Mouse (Mus musculus): ENCODE measurements around the gene Abca1. TPM values are rescaled to one million over a fixed set of nuclear protein-coding genes. Genes with fewer than 3 reads are reported as not detected.

The Abca1 gene
- polyA plus RNA-seq, 1 experiment from 2014 or later = 4.8 TPM

GRCm38 (mm10) chr4:53147454-53147853 is 12.2 kb downstream of the Abca1 start:
- no peak overlapping the region for H3K4me3 ChIP-seq (replicated peaks)
- no peaks in the 10 kb centered on the region for H3K36me3 ChIP-seq
- H3K27ac ChIP-seq = no peak overlapping the region
- 7% methylated on average over 2 of the region's 2 CpGs for WGBS
- no peak for ATAC-seq (ENCODE audit: insufficient read depth, low FRiP score, low read depth)
- H3K9ac ChIP-seq = no peak overlapping the region
- H3K4me2 ChIP-seq = no peak overlapping the region
- H3K9me3 ChIP-seq = no peaks in the 10 kb centered on the region
- H3K27me3 ChIP-seq (replicated peaks) = no peaks in the 10 kb centered on the region
- H3K4me1 ChIP-seq = peaks cover 8% of the 10 kb centered on the region; the same call in 1 of the 2 replicates

DNA sequence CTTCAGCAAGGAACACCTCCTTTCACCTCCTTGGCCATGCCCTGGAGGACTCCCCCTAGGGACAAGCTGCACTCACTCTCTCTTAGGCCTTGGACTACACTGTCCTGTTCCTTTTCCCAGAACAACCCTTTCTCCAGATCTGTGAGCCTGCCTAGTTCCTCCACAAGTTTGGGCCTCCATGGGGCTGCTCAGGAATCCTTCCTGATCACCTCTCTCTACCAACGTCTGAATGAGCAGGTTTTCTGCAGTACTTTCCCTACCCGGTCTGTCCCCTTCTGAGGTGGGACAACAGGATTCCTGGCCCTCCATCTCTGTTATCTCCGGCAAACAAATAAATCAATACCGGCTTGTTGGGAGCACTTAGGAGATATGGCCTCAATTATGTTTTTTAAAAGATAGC is 12.6 kb downstream of the Abca1 start:
- 43% methylated on average over 4 of the region's 4 CpGs for WGBS
- no peak for ATAC-seq (ENCODE audit: insufficient read depth, low FRiP score, low read depth)
- H3K9ac ChIP-seq = no peak overlapping the region
- peaks cover 8% of the 10 kb centered on the region; the same call in 1 of the 2 replicates for H3K4me1 ChIP-seq
- no peaks in the 10 kb centered on the region for H3K9me3 ChIP-seq
- no peak overlapping the region for H3K4me2 ChIP-seq
- H3K27me3 ChIP-seq (replicated peaks) = no peaks in the 10 kb centered on the region
- no peaks in the 10 kb centered on the region for H3K36me3 ChIP-seq
- H3K27ac ChIP-seq = no peak overlapping the region
- H3K4me3 ChIP-seq (replicated peaks) = no peak overlapping the region

DNA sequence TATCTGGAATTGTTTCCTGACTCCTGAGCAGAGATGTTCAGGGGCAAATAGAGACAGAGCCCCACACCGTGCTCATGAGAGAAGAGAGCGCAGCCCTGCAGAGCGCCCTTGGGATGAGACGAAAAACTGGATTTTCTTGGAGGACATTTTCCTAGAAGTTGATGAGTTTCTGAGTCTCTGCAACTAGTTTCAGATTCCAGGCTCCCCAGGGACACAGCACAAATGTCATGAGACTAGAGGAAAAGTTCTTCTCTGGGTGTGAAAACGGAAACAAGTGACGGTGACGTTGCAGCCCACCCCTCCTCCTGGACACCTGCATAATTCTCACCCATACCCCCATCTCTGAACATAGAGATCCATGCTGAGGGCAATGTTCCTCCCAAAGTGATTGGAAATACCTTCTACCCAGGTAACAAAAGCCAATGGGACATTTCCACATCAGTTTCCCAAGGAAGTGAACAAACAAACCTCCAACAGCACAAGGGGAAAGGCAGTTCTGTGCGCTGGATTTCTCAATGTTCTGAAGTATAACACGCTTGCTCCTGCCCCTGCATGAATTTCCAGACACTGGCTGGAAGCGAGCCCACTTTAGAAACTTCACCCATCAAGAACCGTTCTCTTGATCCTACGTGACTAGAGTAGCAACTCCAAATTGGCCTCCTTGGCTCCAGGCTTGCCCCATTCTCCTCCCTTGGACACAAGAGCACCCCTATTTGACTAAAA is 13.3 kb downstream of the Abca1 start:
- H3K27me3 ChIP-seq (replicated peaks) = no peaks in the 10 kb centered on the region
- H3K36me3 ChIP-seq = no peaks in the 10 kb centered on the region
- WGBS = 83% methylated on average over 12 of the region's 12 CpGs
- peaks cover 8% of the 10 kb centered on the region; the same call in 1 of the 2 replicates for H3K4me1 ChIP-seq
- no peak for ATAC-seq (ENCODE audit: insufficient read depth, low FRiP score, low read depth)
- H3K27ac ChIP-seq = no peak overlapping the region
- no peak overlapping the region for H3K4me3 ChIP-seq (replicated peaks)
- H3K9ac ChIP-seq = no peak overlapping the region
- no peaks in the 10 kb centered on the region for H3K9me3 ChIP-seq
- H3K4me2 ChIP-seq = no peak overlapping the region

DNA sequence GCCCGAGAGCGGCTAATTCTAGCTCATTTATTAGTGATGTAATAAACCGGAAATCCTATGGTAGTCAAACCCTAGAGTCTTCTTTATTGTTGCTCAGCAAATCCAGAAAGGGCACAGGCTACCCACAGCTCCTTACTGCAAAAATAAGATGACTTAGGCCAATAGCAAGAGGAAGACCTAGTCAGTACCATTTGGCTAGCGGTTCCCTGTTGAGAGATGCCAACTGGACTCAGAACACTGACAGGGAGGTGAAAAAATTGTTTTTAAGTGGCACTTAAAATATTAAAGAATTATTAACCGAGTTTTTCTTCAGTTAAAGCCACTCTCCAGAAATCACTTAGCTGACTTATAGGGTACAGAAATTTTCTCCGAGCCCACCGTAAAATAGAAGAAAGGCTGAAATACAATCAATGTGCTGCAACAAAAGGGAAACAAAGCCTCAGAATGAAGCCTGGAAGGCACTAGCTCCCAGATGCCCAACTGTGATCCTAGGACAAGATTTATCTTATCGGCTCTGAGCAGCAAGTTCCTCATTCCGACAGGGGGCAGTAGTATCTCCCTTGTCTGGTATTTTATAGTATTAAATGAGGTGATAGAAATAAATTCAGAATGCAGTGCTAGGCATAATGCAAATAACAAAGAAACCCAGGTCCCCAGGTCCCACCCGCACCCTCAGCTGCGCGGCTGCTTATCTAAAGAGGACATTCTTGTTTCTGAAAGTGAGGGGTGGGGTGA is 14.1 kb downstream of the Abca1 start:
- Histone ChIP-seq H3K9ac (no peak overlapping the region), H3K27me3 (replicated peaks) (no peaks in the 10 kb centered on the region), H3K36me3 (no peaks in the 10 kb centered on the region), H3K9me3 (no peaks in the 10 kb centered on the region), H3K4me3 (replicated peaks) (no peak overlapping the region), H3K4me1 (peaks cover 8% of the 10 kb centered on the region; the same call in 1 of the 2 replicates), H3K27ac (no peak overlapping the region), H3K4me2 (no peak overlapping the region)
- ATAC-seq (ENCODE audit: insufficient read depth, low FRiP score, low read depth) = no peak
- 77% methylated on average over 12 of the region's 12 CpGs for WGBS

DNA sequence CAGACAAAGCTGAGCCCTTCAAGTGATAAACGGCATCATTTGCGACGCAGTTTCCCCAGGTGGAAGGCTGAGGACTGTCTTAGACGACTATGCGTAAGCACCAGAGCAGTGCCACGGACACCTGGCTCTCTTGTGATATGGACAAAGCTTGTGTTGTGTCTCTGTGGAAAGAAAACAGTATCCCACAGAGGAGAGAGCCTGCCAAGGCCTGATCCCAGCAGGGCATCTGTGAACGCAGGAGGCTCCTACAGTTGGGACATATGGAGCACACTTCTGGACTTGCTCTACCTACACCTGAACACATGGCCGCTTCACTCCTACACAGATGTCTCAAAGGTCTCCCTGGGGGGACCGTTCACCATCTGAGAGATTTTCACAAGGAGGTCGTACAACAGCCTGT is 15.1 kb downstream of the Abca1 start:
- Histone ChIP-seq H3K9me3 (no peaks in the 10 kb centered on the region), H3K27ac (no peak overlapping the region), H3K36me3 (no peaks in the 10 kb centered on the region), H3K4me2 (no peak overlapping the region), H3K9ac (no peak overlapping the region), H3K4me3 (replicated peaks) (no peak overlapping the region), H3K27me3 (replicated peaks) (no peaks in the 10 kb centered on the region), H3K4me1 (peaks cover 8% of the 10 kb centered on the region; the same call in 1 of the 2 replicates)
- no peak for ATAC-seq (ENCODE audit: insufficient read depth, low FRiP score, low read depth)
- WGBS = 76% methylated on average over 10 of the region's 10 CpGs

DNA sequence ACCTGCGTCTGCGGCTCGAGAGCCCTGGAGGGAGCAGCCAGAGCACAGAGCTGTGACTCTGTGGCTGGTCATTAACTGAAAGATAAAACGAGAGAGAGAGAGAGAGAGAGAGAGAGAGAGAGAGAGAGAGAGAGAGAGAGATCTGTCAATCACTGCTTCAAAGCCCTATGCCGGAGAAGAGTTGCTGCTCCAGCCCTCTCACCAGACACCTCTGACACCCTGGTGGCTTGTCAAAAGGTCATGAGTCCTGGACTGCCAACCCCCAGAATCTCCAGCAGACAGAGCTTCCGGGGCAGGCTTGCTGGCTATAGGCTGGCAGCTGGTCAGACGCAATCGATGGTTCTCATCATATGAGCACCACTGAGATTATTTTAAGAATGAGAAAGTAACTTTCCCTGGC is 15.7 kb downstream of the Abca1 start:
- H3K36me3 ChIP-seq = no peaks in the 10 kb centered on the region
- no peaks in the 10 kb centered on the region for H3K27me3 ChIP-seq (replicated peaks)
- 72% methylated on average over 8 of the region's 8 CpGs for WGBS
- H3K4me2 ChIP-seq = no peak overlapping the region
- H3K4me1 ChIP-seq = peaks cover 8% of the 10 kb centered on the region; the same call in 1 of the 2 replicates
- no peaks in the 10 kb centered on the region for H3K9me3 ChIP-seq
- ATAC-seq (ENCODE audit: insufficient read depth, low FRiP score, low read depth) = no peak
- no peak overlapping the region for H3K27ac ChIP-seq
- no peak overlapping the region for H3K9ac ChIP-seq
- no peak overlapping the region for H3K4me3 ChIP-seq (replicated peaks)

DNA sequence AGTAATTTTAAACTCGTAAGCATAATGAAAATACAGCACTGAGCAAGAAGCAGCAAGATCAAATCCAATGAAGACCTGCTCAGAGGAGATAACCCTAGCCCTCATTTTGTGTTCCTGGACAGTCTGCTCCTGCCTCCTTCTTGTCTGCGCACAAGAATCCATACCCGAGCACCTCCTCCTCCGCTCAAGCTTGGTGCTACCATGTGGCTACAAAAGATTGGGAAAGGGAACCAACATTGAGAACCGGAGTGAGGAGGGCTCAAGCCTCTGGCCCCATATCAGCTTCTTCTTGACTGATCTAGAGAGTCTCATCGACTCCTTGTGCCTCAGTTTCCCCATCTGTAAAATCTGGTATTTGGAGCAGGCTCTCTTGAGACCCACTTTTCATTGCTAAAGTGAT is 19.0 kb downstream of the Abca1 start:
- 92% methylated on average over 6 of the region's 6 CpGs for WGBS
- Histone ChIP-seq H3K4me2 (no peak overlapping the region), H3K9ac (no peak overlapping the region), H3K4me1 (no peaks in the 10 kb centered on the region), H3K27me3 (replicated peaks) (no peaks in the 10 kb centered on the region), H3K4me3 (replicated peaks) (no peak overlapping the region), H3K9me3 (no peaks in the 10 kb centered on the region), H3K36me3 (no peaks in the 10 kb centered on the region), H3K27ac (no peak overlapping the region)
- no peak for ATAC-seq (ENCODE audit: insufficient read depth, low FRiP score, low read depth)

DNA sequence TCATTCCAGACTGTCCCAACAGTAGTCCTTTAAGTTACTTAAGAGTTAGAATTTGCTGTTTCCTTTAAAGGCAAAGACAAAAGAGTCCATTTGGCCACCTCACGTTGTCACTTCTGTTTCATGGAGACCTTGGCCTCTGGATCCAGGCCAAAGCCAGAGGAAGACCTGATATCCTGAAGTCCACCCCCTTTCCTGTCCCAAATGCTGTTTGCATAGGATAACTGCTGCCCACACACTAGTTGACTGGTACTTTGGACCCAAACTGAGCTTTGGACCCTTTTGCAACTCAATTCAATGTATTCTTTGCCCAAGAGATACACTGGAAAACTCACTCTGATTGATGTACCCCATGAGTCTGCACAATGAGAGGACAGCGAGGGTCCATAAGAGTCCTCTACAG is 20.2 kb downstream of the Abca1 start:
- no peaks in the 10 kb centered on the region for H3K27me3 ChIP-seq (replicated peaks)
- ATAC-seq (ENCODE audit: insufficient read depth, low FRiP score, low read depth) = 0 out of 2 replicates have a peak, but pooled peaks have one; percentile 16
- WGBS = 73% methylated on average over 2 of the region's 2 CpGs
- no peak overlapping the region for H3K9ac ChIP-seq
- no peak overlapping the region for H3K4me3 ChIP-seq (replicated peaks)
- no peaks in the 10 kb centered on the region for H3K9me3 ChIP-seq
- no peaks in the 10 kb centered on the region for H3K4me1 ChIP-seq
- no peaks in the 10 kb centered on the region for H3K36me3 ChIP-seq
- no peak overlapping the region for H3K27ac ChIP-seq
- H3K4me2 ChIP-seq = no peak overlapping the region

GRCm38 (mm10) chr4:53138974-53139373 is 20.7 kb downstream of the Abca1 start:
- Histone ChIP-seq H3K36me3 (no peaks in the 10 kb centered on the region), H3K4me2 (no peak overlapping the region), H3K27ac (no peak overlapping the region), H3K4me3 (replicated peaks) (no peak overlapping the region), H3K4me1 (no peaks in the 10 kb centered on the region), H3K9ac (no peak overlapping the region), H3K9me3 (no peaks in the 10 kb centered on the region), H3K27me3 (replicated peaks) (no peaks in the 10 kb centered on the region)
- no peak for ATAC-seq (ENCODE audit: insufficient read depth, low FRiP score, low read depth)
- WGBS = 72% methylated on average over 3 of the region's 3 CpGs

GRCm38 (mm10) chr4:53137087-53137486 is 22.6 kb downstream of the Abca1 start:
- H3K4me2 ChIP-seq = no peak overlapping the region
- H3K4me1 ChIP-seq = no peaks in the 10 kb centered on the region
- no peaks in the 10 kb centered on the region for H3K9me3 ChIP-seq
- no peak overlapping the region for H3K4me3 ChIP-seq (replicated peaks)
- ATAC-seq (ENCODE audit: insufficient read depth, low FRiP score, low read depth) = no peak
- WGBS = 73% methylated on average over 2 of the region's 2 CpGs
- no peak overlapping the region for H3K9ac ChIP-seq
- H3K36me3 ChIP-seq = no peaks in the 10 kb centered on the region
- H3K27ac ChIP-seq = no peak overlapping the region
- H3K27me3 ChIP-seq (replicated peaks) = no peaks in the 10 kb centered on the region

GRCm38 (mm10) chr4:53134816-53135215 is 24.9 kb downstream of the Abca1 start:
- no peak overlapping the region for H3K27ac ChIP-seq
- 34% methylated on average over 7 of the region's 7 CpGs for WGBS
- no peak for ATAC-seq (ENCODE audit: insufficient read depth, low FRiP score, low read depth)
- H3K4me2 ChIP-seq = no peak overlapping the region
- no peaks in the 10 kb centered on the region for H3K27me3 ChIP-seq (replicated peaks)
- no peak overlapping the region for H3K9ac ChIP-seq
- H3K4me3 ChIP-seq (replicated peaks) = no peak overlapping the region
- H3K4me1 ChIP-seq = no peaks in the 10 kb centered on the region
- no peaks in the 10 kb centered on the region for H3K36me3 ChIP-seq
- no peaks in the 10 kb centered on the region for H3K9me3 ChIP-seq

- H3K4me1 ChIP-seq = no peaks in the 10 kb centered on the region
- no peak overlapping the region for H3K4me2 ChIP-seq
- H3K9me3 ChIP-seq = no peaks in the 10 kb centered on the region
- no peaks in the 10 kb centered on the region for H3K36me3 ChIP-seq
- 55% methylated on average over 4 of the region's 4 CpGs for WGBS
- no peak overlapping the region for H3K4me3 ChIP-seq (replicated peaks)
- no peaks in the 10 kb centered on the region for H3K27me3 ChIP-seq (replicated peaks)
- no peak overlapping the region for H3K9ac ChIP-seq
- ATAC-seq (ENCODE audit: insufficient read depth, low FRiP score, low read depth) = no peak
- H3K27ac ChIP-seq = no peak overlapping the region
Observed at GRCm38 (mm10) chr4:53133995-53134394, 25.7 kb downstream of the Abca1 start.
